Mouse (Mus musculus): Measurements from ENCODE around the gene Wfdc3. TPM values are rescaled to one million over a fixed set of nuclear protein-coding genes. Genes with fewer than 3 reads are reported as not detected.
"Not testable (repeated sequence)": the region's sequence is repeated elsewhere in the genome, so short reads cannot be mapped to it uniquely, and the experiment has no call there.

The Wfdc3 gene
- polyA plus RNA-seq, 1 experiment: 0.60 TPM

GRCm38 (mm10) chr2:164723276-164723675, 22.5 kb downstream of the Wfdc3 start:
- Histone ChIP-seq H3K9ac (ENCODE audit: low read depth, poor library complexity, severe bottlenecking) (no peak overlapping the region), H3K9me3 (replicated peaks; ENCODE audit: control insufficient read depth, insufficient read depth, low read length, poor library complexity, severe bottlenecking) (no peaks in the 10 kb centered on the region), H3K36me3 (ENCODE audit: control insufficient read depth, insufficient read depth, low read length, poor library complexity, severe bottlenecking) (no peaks in the 10 kb centered on the region), H3K27ac (ENCODE audit: insufficient read depth, low read length) (no peak overlapping the region), H3K4me3 (ENCODE audit: low read depth, low read length) (no peak overlapping the region), H3K4me1 (ENCODE audit: control insufficient read depth, insufficient read depth, low read length) (no peaks in the 10 kb centered on the region), H3K27me3 (ENCODE audit: control insufficient read depth, insufficient read depth, low read length, poor library complexity, severe bottlenecking) (no peaks in the 10 kb centered on the region; the same call in 1 of the 2 replicates)
- TF ChIP-seq CTCF (IDR thresholded peaks at IDR 0.05; ENCODE audit: low read depth, low read length) (no peak), EP300 (IDR thresholded peaks at IDR 0.05; ENCODE audit: insufficient read depth, low read depth, low read length) (no peak), POLR2A (IDR thresholded peaks at IDR 0.05; ENCODE audit: insufficient read depth, low read length) (no peak)

- H3K27me3 ChIP-seq (ENCODE audit: control insufficient read depth, insufficient read depth, low read length, poor library complexity, severe bottlenecking); H3K9me3 ChIP-seq (replicated peaks; ENCODE audit: control insufficient read depth, insufficient read depth, low read length, poor library complexity, severe bottlenecking); H3K36me3 ChIP-seq (ENCODE audit: control insufficient read depth, insufficient read depth, low read length, poor library complexity, severe bottlenecking): not testable (repeated sequence)
These were observed 29.4 kb downstream of the Wfdc3 start for GRCm38 (mm10) chr2:164716194-164716786.

GRCm38 (mm10) chr2:164715005-164715404, 30.7 kb downstream of the Wfdc3 start, which contains the start of gene Spint5:
Spint5 (plus strand) TSS chr2:164715305.
- TF ChIP-seq CTCF (IDR thresholded peaks at IDR 0.05; ENCODE audit: low read depth, low read length) (no peak), EP300 (IDR thresholded peaks at IDR 0.05; ENCODE audit: insufficient read depth, low read depth, low read length) (no peak)
- no peaks in the 10 kb centered on the region; the same call in 1 of the 2 replicates for H3K27me3 ChIP-seq (ENCODE audit: control insufficient read depth, insufficient read depth, low read length, poor library complexity, severe bottlenecking)
- H3K4me3 ChIP-seq (ENCODE audit: low read depth, low read length): no peak within 1 kb of the TSS
- no peaks in the 10 kb centered on the region for H3K4me1 ChIP-seq (ENCODE audit: control insufficient read depth, insufficient read depth, low read length)
- H3K27ac ChIP-seq (ENCODE audit: insufficient read depth, low read length): no peak within 1 kb of the TSS
- no peaks in the 10 kb centered on the region for H3K9me3 ChIP-seq (replicated peaks; ENCODE audit: control insufficient read depth, insufficient read depth, low read length, poor library complexity, severe bottlenecking)
- no peak within 1 kb of the TSS for H3K9ac ChIP-seq (ENCODE audit: low read depth, poor library complexity, severe bottlenecking)
- H3K36me3 ChIP-seq (ENCODE audit: control insufficient read depth, insufficient read depth, low read length, poor library complexity, severe bottlenecking): no peaks in the 10 kb centered on the region

More at GRCm38 (mm10) chr2:164716194-164716786, 29.4 kb downstream of the Wfdc3 start:
- H3K27ac ChIP-seq (ENCODE audit: insufficient read depth, low read length); H3K9ac ChIP-seq (ENCODE audit: low read depth, poor library complexity, severe bottlenecking); H3K4me3 ChIP-seq (ENCODE audit: low read depth, low read length); H3K4me1 ChIP-seq (ENCODE audit: control insufficient read depth, insufficient read depth, low read length): not testable (repeated sequence)

- Histone ChIP-seq H3K36me3 (ENCODE audit: control insufficient read depth, insufficient read depth, low read length, poor library complexity, severe bottlenecking) (no peaks in the 10 kb centered on the region), H3K9ac (ENCODE audit: low read depth, poor library complexity, severe bottlenecking) (no peak overlapping the region), H3K27ac (ENCODE audit: insufficient read depth, low read length) (no peak overlapping the region), H3K4me3 (ENCODE audit: low read depth, low read length) (no peak overlapping the region), H3K4me1 (ENCODE audit: control insufficient read depth, insufficient read depth, low read length) (no peaks in the 10 kb centered on the region), H3K27me3 (ENCODE audit: control insufficient read depth, insufficient read depth, low read length, poor library complexity, severe bottlenecking) (no peaks in the 10 kb centered on the region), H3K9me3 (replicated peaks; ENCODE audit: control insufficient read depth, insufficient read depth, low read length, poor library complexity, severe bottlenecking) (peaks cover 4% of the 10 kb centered on the region)
- TF ChIP-seq CTCF (IDR thresholded peaks at IDR 0.05; ENCODE audit: low read depth, low read length) (no peak), POLR2A (IDR thresholded peaks at IDR 0.05; ENCODE audit: insufficient read depth, low read length) (no peak), EP300 (IDR thresholded peaks at IDR 0.05; ENCODE audit: insufficient read depth, low read depth, low read length) (no peak)
These were observed 39.7 kb downstream of the Wfdc3 start for GRCm38 (mm10) chr2:164705991-164706390.

- H3K27me3 ChIP-seq (ENCODE audit: control insufficient read depth, insufficient read depth, low read length, poor library complexity, severe bottlenecking): no peaks in the 10 kb centered on the region
- TF ChIP-seq EP300 (IDR thresholded peaks at IDR 0.05; ENCODE audit: insufficient read depth, low read depth, low read length) (no peak), CTCF (IDR thresholded peaks at IDR 0.05; ENCODE audit: low read depth, low read length) (no peak), POLR2A (IDR thresholded peaks at IDR 0.05; ENCODE audit: insufficient read depth, low read length) (no peak)
- no peaks in the 10 kb centered on the region for H3K4me1 ChIP-seq (ENCODE audit: control insufficient read depth, insufficient read depth, low read length)
- H3K27ac ChIP-seq (ENCODE audit: insufficient read depth, low read length): peak overlapping the region; percentile 70; the same call in 1 of the 2 replicates
- no peak overlapping the region for H3K9ac ChIP-seq (ENCODE audit: low read depth, poor library complexity, severe bottlenecking)
- no peaks in the 10 kb centered on the region for H3K36me3 ChIP-seq (ENCODE audit: control insufficient read depth, insufficient read depth, low read length, poor library complexity, severe bottlenecking)
- no peak overlapping the region for H3K4me3 ChIP-seq (ENCODE audit: low read depth, low read length)
- peaks cover 4% of the 10 kb centered on the region for H3K9me3 ChIP-seq (replicated peaks; ENCODE audit: control insufficient read depth, insufficient read depth, low read length, poor library complexity, severe bottlenecking)
These were observed 40.4 kb downstream of the Wfdc3 start for GRCm38 (mm10) chr2:164705328-164705727.

GRCm38 (mm10) chr2:164704235-164704634, 41.5 kb downstream of the Wfdc3 start:
- Histone ChIP-seq H3K4me1 (ENCODE audit: control insufficient read depth, insufficient read depth, low read length) (no peaks in the 10 kb centered on the region), H3K27ac (ENCODE audit: insufficient read depth, low read length) (no peak overlapping the region), H3K36me3 (ENCODE audit: control insufficient read depth, insufficient read depth, low read length, poor library complexity, severe bottlenecking) (no peaks in the 10 kb centered on the region), H3K4me3 (ENCODE audit: low read depth, low read length) (no peak overlapping the region), H3K9me3 (replicated peaks; ENCODE audit: control insufficient read depth, insufficient read depth, low read length, poor library complexity, severe bottlenecking) (peaks cover 4% of the 10 kb centered on the region), H3K9ac (ENCODE audit: low read depth, poor library complexity, severe bottlenecking) (no peak overlapping the region), H3K27me3 (ENCODE audit: control insufficient read depth, insufficient read depth, low read length, poor library complexity, severe bottlenecking) (no peaks in the 10 kb centered on the region)
- no peak for TF ChIP-seq EP300 (IDR thresholded peaks at IDR 0.05; ENCODE audit: insufficient read depth, low read depth, low read length)
- TF ChIP-seq CTCF (IDR thresholded peaks at IDR 0.05; ENCODE audit: low read depth, low read length): no peak

Data from ES-Bruce4 (cell line).